Mouse (Mus musculus): ENCODE results near the gene Phlpp1. TPM values are rescaled to one million over a fixed set of nuclear protein-coding genes. Genes with fewer than 3 reads are reported as not detected.

Gene Phlpp1
- total and polyA plus RNA-seq, 3 experiments, result 14.8 to 38.4 (median 20.9) TPM

- TF ChIP-seq MEF2A (IDR thresholded peaks at IDR 0.05; ENCODE audit: borderline replicate concordance, low read depth, low read length), result peak; percentile 86
Observed at GRCm38 (mm10) chr1:106352801-106353511, 181.4 kb downstream of the Phlpp1 start (continued).

- Histone ChIP-seq H3K9me3 (replicated peaks; ENCODE audit: low read length) (no peaks in the 10 kb centered on the region), H3K9ac (ENCODE audit: insufficient read depth, low read depth) (no peak overlapping the region), H3K4me2 (ENCODE audit: insufficient read depth, low read depth, poor library complexity, severe bottlenecking) (no peak overlapping the region), H3K79me2 (replicated peaks; ENCODE audit: control insufficient read depth, extremely low read depth, insufficient read depth, poor library complexity, severe bottlenecking) (no peaks in the 10 kb centered on the region), H3K27me3 (replicated peaks) (no peaks in the 10 kb centered on the region), H3K36me3 (replicated peaks in 1 of 2; ENCODE audit: control insufficient read depth in 1 of 2, insufficient read depth in 1 of 2, low read length in 1 of 2) (peaks cover 6 to 46% of the 10 kb centered on the region in 2 experiments), H3K4me1 (ENCODE audit: control insufficient read depth in 1 of 2, insufficient read depth in 2 of 2) (peaks cover 19 to 72% of the 10 kb centered on the region in 2 experiments), H3K4me3 (replicated peaks in 1 of 3; ENCODE audit: low read depth in 2 of 3, low read length in 2 of 3, poor library complexity in 1 of 3) (no peak overlapping the region), H3K27ac (ENCODE audit: insufficient read depth, low read depth) (peak overlapping the region; percentile 30; the same call in 1 of the 2 replicates)
- in situ Hi-C loops (cut with MboI; ENCODE audit: low pct_ligation_motif_present, low pct_unique_long_range_greater_than_20kb, low sequenced_read_pairs), result no loop called here
- DNase-seq (ENCODE audit: extremely low read depth), result no peak
- dilution Hi-C loops (cut with MboI; ENCODE audit: extremely low pct_ligation_motif_present, extremely low pct_unique_long_range_greater_than_20kb, low sequenced_read_pairs), result no loop called here
- no peak for TF ChIP-seq RAD21 (IDR thresholded peaks at IDR 0.05; ENCODE audit: low read depth, low read length)
Observed at GRCm38 (mm10) chr1:106353993-106354392, 182.4 kb downstream of the Phlpp1 start.

- no peak for TF ChIP-seq ZMIZ1 (IDR thresholded peaks at IDR 0.05; ENCODE audit: low read depth, low read length)
- no peak for TF ChIP-seq JUN (IDR thresholded peaks at IDR 0.05; ENCODE audit: insufficient read depth, low read depth, low read length)
- no peak for TF ChIP-seq HCFC1 (IDR thresholded peaks at IDR 0.05; ENCODE audit: low read depth, low read length)
- TF ChIP-seq ZKSCAN1 (IDR thresholded peaks at IDR 0.05; ENCODE audit: borderline replicate concordance, low read depth, low read length), result no peak
- no peak for TF ChIP-seq SMC3 (IDR thresholded peaks at IDR 0.05; ENCODE audit: low read depth, low read length)
- TF ChIP-seq ZC3H11A (IDR thresholded peaks at IDR 0.05; ENCODE audit: low read depth, low read length), result no peak
- no peak for TF ChIP-seq USF2 (conservative IDR thresholded peaks at IDR 0.05; ENCODE audit: low read depth, low read length)
- no peak for TF ChIP-seq RAD21 (IDR thresholded peaks at IDR 0.05; ENCODE audit: low read depth, low read length)
- no peak for TF ChIP-seq MYC (IDR thresholded peaks at IDR 0.05; ENCODE audit: low read depth, low read length)
- no peak for TF ChIP-seq MAFK (IDR thresholded peaks at IDR 0.05; ENCODE audit: insufficient replicate concordance, low read length)
- TF ChIP-seq KAT2A (IDR thresholded peaks at IDR 0.05; ENCODE audit: insufficient replicate concordance, low read length), result no peak
- TF ChIP-seq MAX (IDR thresholded peaks at IDR 0.05; ENCODE audit: low read length), result no peak
- TF ChIP-seq ETS1 (conservative IDR thresholded peaks at IDR 0.05; ENCODE audit: low read depth, low read length), result no peak
- no peak for TF ChIP-seq SIN3A (IDR thresholded peaks at IDR 0.05; ENCODE audit: low read length)
- Histone ChIP-seq H3K9ac (ENCODE audit: insufficient read depth, low read depth) (no peak overlapping the region), H3K27me3 (replicated peaks) (no peaks in the 10 kb centered on the region), H3K27ac (ENCODE audit: insufficient read depth, low read depth) (no peak overlapping the region), H3K4me1 (ENCODE audit: control insufficient read depth in 1 of 2, insufficient read depth in 2 of 2) (peaks cover 8 to 53% of the 10 kb centered on the region in 2 experiments), H3K4me3 (replicated peaks in 1 of 3; ENCODE audit: low read depth in 2 of 3, low read length in 2 of 3, poor library complexity in 1 of 3) (no peak overlapping the region), H3K9me3 (replicated peaks; ENCODE audit: low read length) (no peaks in the 10 kb centered on the region), H3K4me2 (ENCODE audit: insufficient read depth, low read depth, poor library complexity, severe bottlenecking) (no peak overlapping the region), H3K79me2 (replicated peaks; ENCODE audit: control insufficient read depth, extremely low read depth, insufficient read depth, poor library complexity, severe bottlenecking) (no peaks in the 10 kb centered on the region), H3K36me3 (replicated peaks in 1 of 2; ENCODE audit: control insufficient read depth in 1 of 2, insufficient read depth in 1 of 2, low read length in 1 of 2) (peaks cover 14 to 68% of the 10 kb centered on the region in 2 experiments)
- in situ Hi-C loops (cut with MboI; ENCODE audit: low pct_ligation_motif_present, low pct_unique_long_range_greater_than_20kb, low sequenced_read_pairs), result no loop called here
- dilution Hi-C loops (cut with MboI; ENCODE audit: extremely low pct_ligation_motif_present, extremely low pct_unique_long_range_greater_than_20kb, low sequenced_read_pairs), result no loop called here
- no peak for DNase-seq (ENCODE audit: extremely low read depth)
Observed at GRCm38 (mm10) chr1:106359474-106359873, 187.9 kb downstream of the Phlpp1 start.

All from CH12.LX (cell line).